Mouse (Mus musculus) E14TG2a.4 (cell line): ENCODE data around the gene Hemgn.

Experiments used
- CTCF ChIP-seq: conservative IDR thresholded peaks from 2 replicates; pipeline ENCODE4 v1.5.1; 2014; ENCODE audit warnings: low read length
- NANOG ChIP-seq: IDR thresholded peaks from 2 replicates; pipeline ENCODE4 v1.6.1; 2014; ENCODE audit warnings: borderline replicate concordance, low read length, mixed read lengths
- POU5F1 ChIP-seq: IDR thresholded peaks from 2 replicates; pipeline ENCODE4 v1.6.1; 2014; ENCODE audit warnings: low read length, borderline replicate concordance

GRCm38 (mm10) chr4:46410677-46411076 is 2.6 kb downstream of the Hemgn start:
- TF ChIP-seq CTCF (no peak), NANOG (no peak), POU5F1 (no peak)
